Mouse (Mus musculus) limb, embryonic 10.5 days (tissue): ENCODE measurements at regions not wholly inside any gene's neighbourhood (a gene's known extent, or its start where the extent isn't known, plus 50 kb on each side); places are given as distances from the start of the nearest gene placed in this dataset.
"Not testable (repeated sequence)": the region's sequence is repeated elsewhere in the genome, so short reads cannot be mapped to it uniquely, and the experiment has no call there.

Source experiments
- DNase-seq: peaks from one replicate; pipeline ENCODE4 v3.0.0-alpha.2; 2017; ENCODE audit warnings: low spot score
- H3K27ac ChIP-seq: fragments of 300-500 bp; sonication (generic); 2 replicates; pipeline ENCODE4 v1.5.1; 2016; ENCODE audit warnings: mild to moderate bottlenecking
- H3K27me3 ChIP-seq: fragments of 300-500 bp; sonication (generic); 2 replicates; pipeline ENCODE4 v1.6.1; 2016; ENCODE audit warnings: low read depth, mild to moderate bottlenecking; ENCODE audit not compliant: poor library complexity, severe bottlenecking
- H3K36me3 ChIP-seq: fragments of 300-500 bp; sonication (generic); 2 replicates; pipeline ENCODE4 v1.6.1; 2016; ENCODE audit warnings: mild to moderate bottlenecking, moderate library complexity
- H3K4me1 ChIP-seq: fragments of 300-500 bp; sonication (generic); 2 replicates; pipeline ENCODE4 v1.6.1; 2016
- H3K4me3 ChIP-seq: fragments of 300-500 bp; sonication (generic); 2 replicates; pipeline ENCODE4 v1.5.1; 2016; ENCODE audit warnings: mild to moderate bottlenecking, moderate library complexity
- H3K9me3 ChIP-seq: fragments of 300-500 bp; sonication (generic); replicated peaks from 2 replicates; pipeline ENCODE4 v1.6.1; 2016; ENCODE audit warnings: mild to moderate bottlenecking
- WGBS: fragments of 180-500 bp; shearing (Covaris S2); methylation state at CpG from one replicate; pipeline ENCODE4 v1.1.7; 2016; 5-methylcytosine and 5-hydroxymethylcytosine counted together

DNA sequence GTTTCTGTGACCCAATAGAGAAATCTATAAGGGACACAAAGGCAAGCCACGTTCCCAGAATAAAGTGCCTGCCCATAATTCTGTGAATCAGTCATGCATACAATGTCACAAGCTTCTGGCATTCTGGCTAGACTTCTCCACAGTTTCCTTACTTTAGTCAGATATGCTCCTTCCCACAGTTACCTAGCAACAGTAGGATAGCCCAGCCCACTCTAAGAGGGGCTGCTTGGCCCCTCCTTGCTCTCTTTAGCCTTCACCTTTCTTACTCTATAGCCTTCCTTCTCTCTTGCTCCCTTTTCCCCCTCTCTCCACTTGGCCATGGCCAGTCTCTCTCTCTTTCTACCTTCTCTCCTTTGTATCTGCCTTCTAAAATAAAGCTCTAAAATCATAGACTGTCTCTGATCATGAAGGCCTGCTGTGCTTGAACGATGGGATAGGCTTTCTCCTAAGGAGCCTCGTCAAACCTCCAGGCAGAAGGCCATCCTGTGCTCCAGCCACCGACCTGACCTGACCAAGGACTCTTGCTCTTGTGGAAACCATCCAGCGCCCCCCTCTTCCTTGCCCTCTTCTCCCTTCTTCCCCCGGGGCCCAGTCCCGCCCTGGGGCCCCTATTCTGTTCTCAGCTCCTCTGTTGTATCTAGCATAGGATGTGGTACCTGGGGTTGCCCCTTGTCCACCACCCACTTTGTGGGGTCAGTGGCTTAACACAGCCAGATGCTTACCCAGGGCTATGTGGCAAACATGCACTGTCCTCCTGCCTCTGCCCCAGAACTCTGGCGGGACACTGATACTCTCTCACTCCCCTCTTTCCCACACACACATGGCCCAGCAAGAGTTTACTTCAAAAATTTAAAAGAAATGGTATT lies 1723.8 kb upstream of the Igfbp7 start:
- no peaks in the 10 kb centered on the region for H3K27me3 ChIP-seq
- WGBS = 86% methylated on average over 8 of the region's 8 CpGs
- H3K9me3 ChIP-seq = no peaks in the 10 kb centered on the region
- no peaks in the 10 kb centered on the region for H3K4me1 ChIP-seq
- H3K36me3 ChIP-seq = no peaks in the 10 kb centered on the region
- DNase-seq = no peak
- H3K27ac ChIP-seq = no peak overlapping the region
- no peak overlapping the region for H3K4me3 ChIP-seq

DNA sequence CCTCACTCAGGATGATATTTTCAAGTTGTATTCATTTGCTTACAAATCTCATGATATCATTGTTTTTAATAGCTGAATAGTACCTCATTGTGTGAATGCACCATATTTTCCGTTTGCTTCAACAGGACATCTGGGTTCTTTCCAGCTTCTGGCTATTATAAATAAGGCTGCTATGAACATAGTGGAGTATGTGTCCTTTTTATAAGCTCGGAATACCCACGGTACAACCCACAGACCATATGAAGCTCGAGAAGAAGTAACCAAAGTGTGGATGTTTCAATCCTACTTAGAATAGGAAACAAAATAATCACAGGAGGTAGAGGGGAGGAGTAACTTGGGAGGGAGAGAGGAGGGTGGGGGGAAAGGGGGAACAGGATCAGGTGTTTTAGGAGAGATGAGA lies 1675.3 kb upstream of the Igfbp7 start:
- H3K9me3 ChIP-seq = no peaks in the 10 kb centered on the region
- H3K36me3 ChIP-seq = no peaks in the 10 kb centered on the region
- H3K4me1 ChIP-seq = no peaks in the 10 kb centered on the region
- no peak overlapping the region for H3K27ac ChIP-seq
- no peak for DNase-seq
- no peaks in the 10 kb centered on the region for H3K27me3 ChIP-seq
- WGBS = 86% methylated on average over 4 of the region's 4 CpGs
- H3K4me3 ChIP-seq = no peak overlapping the region

DNA sequence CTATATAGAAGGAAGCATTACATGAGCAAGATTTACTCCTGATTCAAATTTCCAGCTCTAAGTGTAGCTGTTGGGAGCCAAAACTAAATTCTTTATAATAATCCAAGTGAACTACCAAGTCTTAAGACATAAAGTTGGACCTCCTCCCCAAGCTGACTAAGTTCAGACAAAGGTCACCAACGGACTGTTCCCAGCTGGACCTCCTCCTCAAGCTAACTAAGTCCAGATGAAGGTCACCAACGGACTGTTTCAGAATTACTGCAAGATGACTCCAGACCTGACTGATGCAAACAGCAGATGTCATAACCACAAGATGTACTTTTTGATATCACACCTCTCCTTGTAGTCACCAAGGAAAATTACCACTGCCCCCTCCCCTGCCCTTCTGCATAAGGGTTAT lies 1652.0 kb upstream of the Igfbp7 start:
- H3K36me3 ChIP-seq, H3K4me1 ChIP-seq, H3K4me3 ChIP-seq, H3K27ac ChIP-seq, H3K27me3 ChIP-seq, H3K9me3 ChIP-seq: not testable (repeated sequence)
- 28% methylated on average over 2 of the region's 2 CpGs for WGBS
- DNase-seq = peak; percentile 33
